Mouse (Mus musculus) spleen, postnatal 4 days (tissue): ENCODE measurements around the gene Snx29.

Experiments
- DNase-seq, 2 experiments: peaks; one replicate each; pipeline ENCODE4 v3.0.0; 2022; ENCODE audit warnings: low spot score in 2 of 2

Gene Snx29

DNA sequence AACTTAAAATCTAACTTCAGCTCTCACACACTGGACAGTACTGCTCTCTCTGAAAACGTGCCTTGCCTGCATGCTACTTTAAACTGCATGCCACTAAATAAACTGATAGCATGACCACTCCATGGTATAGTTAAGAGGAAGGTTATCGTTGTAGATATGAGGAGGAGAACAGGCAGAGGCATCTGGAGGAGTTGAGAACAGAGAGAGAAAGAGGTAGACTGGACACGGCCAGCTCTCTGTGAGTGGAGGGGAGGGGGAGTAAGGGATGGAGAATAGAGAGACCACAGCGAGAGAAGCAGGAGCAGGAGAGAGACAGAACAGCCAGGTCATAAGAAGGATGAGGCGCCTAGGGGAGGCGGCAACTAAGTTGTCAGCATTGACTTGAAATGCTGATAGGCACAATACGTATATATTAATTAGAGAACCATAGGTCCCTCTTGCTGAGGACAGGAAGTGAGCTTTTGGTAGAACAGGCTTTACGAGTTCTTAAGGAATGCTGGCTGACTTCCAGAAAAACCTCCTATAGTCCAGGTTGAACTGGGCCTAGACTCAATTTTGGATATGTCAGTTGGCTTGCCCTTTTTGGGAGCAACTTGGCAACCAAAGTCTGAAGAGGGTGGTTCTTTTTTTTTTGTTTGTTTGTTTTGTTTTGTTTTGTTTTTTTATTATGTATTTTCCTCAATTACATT, 85.4 kb downstream of the Snx29 start:
- DNase-seq: no peak

GRCm38 (mm10) chr16:11408726-11409125, 86.0 kb downstream of the Snx29 start:
- DNase-seq: no peak

- DNase-seq: no peak
These were observed 91.9 kb downstream of the Snx29 start for GRCm38 (mm10) chr16:11414631-11415030.

GRCm38 (mm10) chr16:11418183-11418588, 95.5 kb downstream of the Snx29 start:
- DNase-seq: peak; percentile 34 to 71

DNA sequence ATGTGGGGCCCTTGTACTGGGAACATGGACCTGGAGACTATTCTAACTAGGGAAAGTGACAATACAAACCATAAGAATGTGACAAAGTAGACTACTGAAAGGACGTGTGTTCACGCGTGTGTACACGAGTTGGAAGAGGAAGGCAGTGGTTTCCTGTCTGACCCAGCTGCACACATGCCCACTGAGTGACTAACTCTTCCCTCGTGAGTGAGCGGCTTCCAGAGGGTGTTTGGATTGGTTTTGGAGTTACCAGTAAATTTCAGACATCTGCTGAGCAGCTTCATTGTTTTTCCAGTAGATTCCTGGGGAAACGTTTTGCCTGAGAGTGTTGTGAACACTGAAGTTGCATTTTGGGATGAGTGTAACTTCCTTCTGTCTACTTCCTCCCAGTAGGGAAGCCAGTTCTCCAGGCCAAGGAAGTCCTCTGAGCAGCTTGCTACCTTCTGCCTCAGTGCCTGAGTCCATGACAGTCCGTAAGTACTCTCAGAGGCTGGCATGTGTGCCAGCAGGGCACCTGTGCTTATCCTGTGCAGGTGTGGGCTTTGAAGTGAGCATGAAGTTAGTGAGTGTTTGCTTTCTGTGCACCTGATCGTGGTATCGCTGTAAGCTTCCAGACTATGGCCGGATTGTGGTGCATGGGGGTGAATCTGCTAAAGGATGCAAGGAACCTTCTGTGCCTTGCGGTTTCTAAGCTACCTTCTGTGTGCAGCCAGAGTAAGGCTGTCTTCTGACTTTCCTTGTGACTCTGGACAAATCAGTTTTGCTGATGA, 97.8 kb downstream of the Snx29 start:
- DNase-seq: no peak

DNA sequence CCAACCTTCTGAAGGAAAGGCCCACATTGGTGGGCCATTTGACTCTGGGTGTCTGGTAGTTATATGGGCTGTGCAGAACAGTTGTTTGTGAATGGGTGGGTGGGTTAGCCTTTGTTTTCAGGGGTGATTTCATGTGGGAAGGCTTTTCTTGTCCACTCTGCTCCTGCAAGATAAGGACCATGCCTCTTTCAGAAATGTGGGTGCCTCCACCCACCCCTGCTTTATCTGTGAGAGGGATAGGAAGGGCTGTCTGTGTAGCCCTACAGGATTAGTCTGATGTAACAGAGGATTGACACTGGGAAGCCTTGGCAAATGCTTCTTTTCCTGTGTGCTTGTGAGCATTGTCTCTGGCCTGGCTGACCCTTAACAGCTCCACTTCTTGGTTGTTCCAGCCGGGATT, 99.5 kb downstream of the Snx29 start:
- DNase-seq: no peak

DNA sequence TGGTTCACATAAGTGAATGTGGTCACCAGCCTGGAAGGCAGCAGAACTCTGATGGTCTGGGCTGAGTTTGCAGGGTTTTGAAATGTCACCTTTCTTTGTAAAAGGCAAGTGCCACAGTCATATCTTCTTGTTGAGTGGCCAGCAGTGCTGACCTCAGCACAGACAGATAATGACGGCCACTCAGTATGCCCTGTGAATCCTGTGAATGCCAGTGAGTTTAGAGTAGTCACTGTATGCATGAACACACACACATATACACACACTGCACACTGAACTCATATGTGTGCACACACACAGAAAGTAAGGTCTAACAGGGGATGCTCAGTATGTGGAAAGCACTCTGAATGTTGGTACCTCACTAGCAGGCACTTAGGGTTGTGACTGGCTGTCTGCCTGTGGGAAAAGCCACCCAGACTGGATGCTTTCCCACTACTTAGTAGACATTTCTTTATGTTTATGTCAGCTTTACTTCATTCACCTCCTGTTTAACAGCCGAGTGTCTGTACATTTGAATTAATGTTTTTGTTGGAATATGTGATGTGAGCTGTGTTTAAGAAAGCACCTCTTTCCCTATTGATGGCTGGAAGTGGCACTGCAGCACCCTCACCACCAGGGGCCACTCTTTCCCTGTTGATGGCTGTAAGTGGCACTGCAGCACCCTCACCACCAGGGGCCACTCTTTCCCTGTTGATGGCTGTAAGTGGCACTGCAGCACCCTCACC, 100.3 kb downstream of the Snx29 start:
- no peak for DNase-seq

DNA sequence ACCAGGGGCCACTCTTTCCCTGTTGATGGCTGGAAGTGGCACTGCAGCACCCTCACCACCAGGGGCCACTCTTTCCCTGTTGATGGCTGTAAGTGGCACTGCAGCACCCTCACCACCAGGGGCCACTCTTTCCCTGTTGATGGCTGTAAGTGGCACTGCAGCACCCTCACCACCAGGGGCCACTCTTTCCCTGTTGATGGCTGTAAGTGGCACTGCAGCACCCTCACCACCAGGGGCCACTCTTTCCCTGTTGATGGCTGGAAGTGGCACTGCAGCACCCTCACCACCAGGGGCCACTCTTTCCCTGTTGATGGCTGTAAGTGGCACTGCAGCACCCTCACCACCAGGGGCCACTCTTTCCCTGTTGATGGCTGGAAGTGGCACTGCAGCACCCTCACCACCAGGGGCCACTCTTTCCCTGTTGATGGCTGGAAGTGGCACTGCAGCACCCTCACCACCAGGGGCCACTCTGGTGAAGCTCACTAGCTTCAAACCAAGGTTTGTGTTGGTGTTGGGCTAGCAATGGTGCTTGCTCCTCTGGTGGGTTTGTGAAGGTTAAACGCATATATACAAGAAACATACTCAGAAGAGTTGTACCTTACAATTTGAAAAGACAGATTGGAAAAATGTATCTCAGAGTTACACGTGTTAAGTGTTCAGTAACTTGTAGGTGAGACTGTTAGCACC, 101.0 kb downstream of the Snx29 start:
- peak; percentile 30 to 67 for DNase-seq

- DNase-seq: no peak
These were observed 101.9 kb downstream of the Snx29 start for GRCm38 (mm10) chr16:11424568-11425145.

DNA sequence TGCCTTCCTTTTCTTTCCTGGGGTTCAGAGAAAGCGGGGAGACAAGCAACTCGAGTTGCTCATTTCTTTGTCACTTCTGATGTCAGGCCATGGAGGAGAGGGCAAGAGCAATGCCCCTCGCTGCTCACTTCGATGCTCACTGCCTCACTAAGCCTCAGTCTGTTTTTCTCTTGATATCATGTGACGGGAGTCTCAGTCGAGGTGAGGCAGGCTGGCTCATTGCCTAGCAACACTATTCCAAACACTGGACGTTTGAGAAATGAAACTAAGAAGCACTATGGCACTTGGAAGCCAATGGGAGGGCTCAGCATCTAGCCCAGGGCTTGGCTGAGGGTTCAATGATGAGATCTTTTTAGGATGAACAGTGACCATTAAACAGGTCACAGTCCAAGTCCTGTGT, 102.6 kb downstream of the Snx29 start:
- DNase-seq: no peak

DNA sequence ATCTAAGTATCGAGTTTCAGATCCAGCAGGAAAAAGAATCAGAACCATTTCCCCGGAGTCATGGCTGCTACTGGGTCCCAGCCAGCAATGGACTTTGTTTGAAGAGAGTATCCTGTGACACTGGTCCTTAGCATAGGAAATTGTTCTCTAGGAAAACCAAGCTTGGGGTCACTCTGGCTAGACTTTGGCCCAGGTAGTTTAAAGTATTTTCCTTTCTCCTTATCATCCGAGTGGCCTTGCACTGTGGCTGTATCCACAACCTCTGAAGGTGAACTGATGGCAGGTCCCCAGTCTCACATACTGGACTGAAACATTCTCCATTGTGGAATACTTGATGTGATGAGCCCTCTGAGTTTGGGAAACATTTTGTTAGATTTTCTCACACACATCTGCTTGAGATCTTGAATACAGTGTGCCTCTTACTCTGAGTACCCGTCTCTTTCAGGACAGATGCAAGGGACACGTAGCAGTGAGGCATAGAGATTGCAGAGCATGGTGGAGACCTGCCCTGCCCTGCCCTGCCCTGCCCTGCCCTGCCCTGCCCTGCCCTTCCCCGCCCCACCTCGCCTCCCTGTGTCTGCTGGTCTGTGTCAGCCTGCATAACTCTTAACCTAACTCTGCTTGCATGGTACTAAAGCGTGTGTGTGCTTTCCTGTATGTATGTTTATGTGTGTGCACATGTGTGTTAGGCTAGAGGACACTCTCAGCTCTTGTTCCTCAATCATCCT, 104.3 kb downstream of the Snx29 start:
- no peak for DNase-seq

DNA sequence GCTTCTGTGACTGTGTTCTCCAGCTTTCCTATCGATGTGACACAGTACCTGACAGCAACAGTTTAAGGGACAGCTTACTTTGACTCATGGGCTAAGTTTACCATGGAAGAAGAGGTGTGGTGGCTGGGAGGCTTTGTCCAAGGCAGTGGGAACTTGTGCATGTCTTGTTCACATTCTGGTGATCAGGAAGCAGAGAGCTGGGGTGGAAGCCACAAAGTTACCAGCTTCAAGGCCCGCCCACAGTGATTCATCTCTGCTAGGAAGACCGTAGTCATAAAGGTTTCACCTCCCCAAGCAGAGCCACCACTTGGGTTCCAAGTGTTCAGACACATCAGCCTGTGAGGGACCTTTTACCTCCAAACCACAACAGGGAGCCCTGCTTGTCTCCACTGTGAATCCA, 107.1 kb downstream of the Snx29 start:
- DNase-seq: no peak

- no peak for DNase-seq
These were observed 107.8 kb downstream of the Snx29 start for GRCm38 (mm10) chr16:11430520-11430919.

- DNase-seq: no peak
These were observed 111.1 kb downstream of the Snx29 start for GRCm38 (mm10) chr16:11433779-11434178.

DNA sequence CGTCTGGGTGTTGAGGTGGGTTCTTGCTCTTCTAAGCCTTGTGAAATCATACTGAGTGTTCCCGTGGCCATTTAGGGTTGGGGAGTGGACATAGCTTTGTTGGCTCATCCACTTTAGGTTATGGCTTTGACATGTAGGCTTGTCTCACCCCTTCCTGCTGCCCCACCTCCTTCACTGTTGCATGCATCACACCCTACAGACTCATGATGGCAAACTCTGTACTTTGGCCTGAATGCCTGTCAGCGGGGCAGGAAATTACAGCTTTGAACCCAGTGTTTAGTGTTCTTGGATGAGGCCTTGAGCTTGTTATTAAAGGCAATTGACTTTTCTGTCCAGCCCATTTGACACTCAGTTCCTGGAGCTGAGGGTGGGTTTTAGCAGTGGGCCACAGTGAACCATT, 114.9 kb downstream of the Snx29 start:
- DNase-seq: no peak

DNA sequence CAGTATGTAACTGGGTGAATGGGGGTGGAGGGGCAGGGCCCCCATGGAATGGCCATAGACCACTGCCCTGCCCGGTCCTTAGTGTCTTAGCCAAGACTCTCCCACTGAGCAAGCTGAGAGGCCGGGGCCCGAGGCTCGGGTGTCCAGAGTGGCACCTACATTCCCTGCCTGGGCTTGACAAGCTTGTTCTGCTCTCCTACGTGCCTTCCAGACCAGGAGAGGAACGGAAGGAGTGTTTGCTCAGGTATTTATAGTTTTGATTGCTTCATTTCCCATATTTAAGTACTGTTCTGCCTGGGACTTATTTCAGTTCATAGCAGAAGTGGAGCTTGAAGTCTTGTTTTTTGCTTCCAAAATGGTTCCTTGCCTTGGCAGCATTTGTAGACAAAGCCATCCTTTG, 116.7 kb downstream of the Snx29 start:
- DNase-seq: no peak

- no peak for DNase-seq
These were observed 118.9 kb downstream of the Snx29 start for GRCm38 (mm10) chr16:11441616-11442015.

DNA sequence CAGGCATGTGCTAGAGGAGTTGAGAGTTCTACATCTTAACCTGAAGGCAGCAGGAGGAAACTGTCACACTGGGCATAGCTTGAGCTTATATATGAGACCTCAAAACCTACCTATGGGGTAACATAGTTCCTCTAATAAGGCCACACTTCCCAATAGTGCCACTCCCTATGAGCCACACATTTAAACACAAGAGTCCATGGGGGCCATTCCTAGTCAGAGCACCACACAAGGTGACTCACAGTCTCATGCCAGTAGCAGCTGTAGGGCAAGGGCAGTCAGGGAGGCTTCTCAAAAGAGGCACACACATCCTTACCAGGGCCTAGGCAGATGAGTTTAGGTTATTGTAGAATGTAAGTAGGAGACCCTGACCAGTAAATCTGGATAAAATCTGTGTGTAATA, 119.8 kb downstream of the Snx29 start:
- no peak for DNase-seq

- no peak for DNase-seq
These were observed 121.9 kb downstream of the Snx29 start for GRCm38 (mm10) chr16:11444626-11445025.

DNA sequence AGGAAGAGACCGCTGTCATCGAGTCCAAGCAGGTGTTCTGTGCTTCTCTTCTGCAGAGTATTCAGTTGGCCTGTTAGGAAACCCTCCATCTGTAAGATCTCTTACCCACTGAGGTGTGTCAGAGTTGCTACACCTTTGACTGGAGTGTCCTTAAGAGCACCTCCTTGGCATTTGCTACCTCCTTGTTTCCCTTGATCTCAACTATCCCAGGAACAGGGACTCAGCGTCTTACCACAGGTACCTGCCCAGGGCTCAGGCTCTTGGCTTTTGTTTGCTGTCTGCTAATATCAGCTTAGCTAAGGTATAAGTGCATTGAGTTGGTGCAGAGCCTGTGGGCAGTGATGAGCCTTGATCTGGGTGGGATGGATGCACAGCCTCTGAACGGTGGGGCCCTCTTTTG, 124.3 kb downstream of the Snx29 start:
- no peak for DNase-seq

DNA sequence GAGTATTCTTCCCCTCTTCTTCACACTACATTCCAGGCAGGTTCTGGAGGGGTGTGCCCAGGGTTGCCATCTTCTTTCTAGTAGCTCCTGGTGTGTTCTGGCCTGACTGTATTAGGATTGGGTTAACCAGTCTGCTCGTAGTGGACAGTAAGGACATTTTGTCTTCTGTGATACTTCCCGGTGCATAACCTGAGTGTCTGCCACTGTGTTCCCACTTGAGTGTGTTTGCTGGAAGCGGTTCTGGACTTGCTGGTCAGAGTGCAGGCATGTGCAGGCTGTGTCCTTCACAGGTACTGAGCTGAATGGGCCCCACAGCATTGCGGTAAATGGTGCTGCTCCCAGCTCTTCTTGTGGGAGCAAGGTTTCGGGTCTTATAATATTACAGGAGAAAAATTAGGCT, 125.2 kb downstream of the Snx29 start:
- DNase-seq: no peak
